Mouse (Mus musculus): Measurements from ENCODE around the gene Dnase1l2.
"Not testable (repeated sequence)": the region's sequence is repeated elsewhere in the genome, so short reads cannot be mapped to it uniquely, and the experiment has no call there.

Gene Dnase1l2

DNA sequence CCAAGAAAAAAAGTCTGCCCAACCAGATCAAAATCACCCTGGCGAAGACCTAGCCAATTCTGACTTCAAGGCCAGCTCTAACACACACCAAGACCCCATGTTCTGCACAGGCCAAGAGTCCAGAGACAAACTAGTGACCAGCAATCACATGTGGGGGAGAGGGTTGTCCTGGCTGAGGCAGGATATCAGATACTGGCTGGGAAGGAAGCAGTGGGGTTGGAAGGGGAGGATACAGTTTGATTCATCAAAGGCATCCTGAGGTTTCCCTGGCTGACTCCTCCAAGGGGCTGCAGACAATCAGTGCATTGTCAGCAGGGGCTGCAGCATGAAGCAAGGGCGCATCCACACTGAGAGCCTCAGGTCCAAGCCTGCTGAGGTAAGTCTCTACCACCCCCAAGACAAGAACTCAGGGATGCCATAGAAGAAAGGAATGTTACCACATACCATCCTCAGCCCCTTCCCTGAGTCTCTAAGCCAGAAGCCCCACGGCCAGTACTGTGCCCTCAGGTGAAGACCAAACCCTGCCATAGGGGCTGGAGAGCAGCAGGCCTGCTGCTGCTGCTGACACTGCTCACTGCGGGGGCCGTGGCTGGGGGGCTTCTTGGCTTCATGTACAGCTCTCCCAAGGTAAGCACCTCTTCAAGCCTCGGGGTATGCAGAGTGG, 30.8 kb upstream of the Dnase1l2 start, which contains the start of gene Bricd5:
TSS of gene Bricd5 (plus strand) at position 273 of the 664 bp plus-strand sequence.
- ATAC-seq (ENCODE audit: insufficient number of reproducible peaks, low FRiP score, low TSS enrichment): no peak

- ATAC-seq (ENCODE audit: insufficient number of reproducible peaks, low FRiP score, low TSS enrichment): no peak
Measured at GRCm38 (mm10) chr17:24472512-24472911, 29.6 kb upstream of the Dnase1l2 start.

DNA sequence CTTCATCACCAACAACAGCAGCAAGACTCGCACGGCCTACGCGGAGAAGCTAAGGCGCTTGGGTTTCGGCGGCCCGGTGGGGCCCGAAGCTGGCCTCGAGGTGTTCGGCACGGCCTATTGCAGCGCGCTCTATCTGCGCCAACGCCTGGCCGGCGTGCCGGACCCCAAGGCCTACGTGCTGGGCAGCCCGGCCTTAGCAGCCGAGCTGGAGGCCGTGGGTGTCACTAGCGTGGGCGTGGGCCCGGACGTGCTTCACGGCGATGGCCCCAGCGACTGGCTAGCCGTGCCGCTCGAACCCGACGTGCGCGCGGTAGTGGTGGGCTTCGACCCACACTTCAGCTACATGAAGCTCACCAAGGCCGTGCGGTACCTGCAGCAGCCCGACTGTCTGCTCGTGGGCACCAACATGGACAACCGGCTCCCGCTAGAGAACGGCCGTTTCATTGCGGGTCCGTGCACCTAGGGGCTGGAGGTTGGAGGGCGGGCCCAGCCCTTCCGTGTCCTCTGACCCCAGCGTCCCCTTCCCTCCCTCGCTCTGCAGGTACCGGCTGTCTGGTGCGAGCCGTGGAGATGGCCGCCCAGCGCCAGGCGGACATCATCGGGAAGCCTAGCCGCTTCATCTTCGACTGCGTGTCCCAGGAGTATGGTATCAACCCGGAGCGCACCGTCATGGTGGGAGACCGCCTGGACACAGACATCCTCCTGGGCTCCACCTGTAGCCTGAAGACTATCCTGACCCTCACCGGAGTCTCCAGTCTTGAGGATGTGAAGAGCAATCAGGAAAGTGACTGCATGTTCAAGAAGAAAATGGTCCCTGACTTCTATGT, 28.0 kb upstream of the Dnase1l2 start:
- peak; percentile 9; the same call in 1 of the 2 replicates for ATAC-seq (ENCODE audit: insufficient number of reproducible peaks, low FRiP score, low TSS enrichment)

GRCm38 (mm10) chr17:24469910-24470602, 27.2 kb upstream of the Dnase1l2 start, which contains the start of the genes E4f1 and Pgp:
Gene E4f1 (minus strand): TSS chr17:24470313.
Gene Pgp (plus strand): TSS chr17:24470392.
- ATAC-seq (ENCODE audit: insufficient number of reproducible peaks, low FRiP score, low TSS enrichment): peak; percentile 95

- ATAC-seq (ENCODE audit: insufficient number of reproducible peaks, low FRiP score, low TSS enrichment): no peak
Measured at GRCm38 (mm10) chr17:24469336-24469909, 26.5 kb upstream of the Dnase1l2 start.

DNA sequence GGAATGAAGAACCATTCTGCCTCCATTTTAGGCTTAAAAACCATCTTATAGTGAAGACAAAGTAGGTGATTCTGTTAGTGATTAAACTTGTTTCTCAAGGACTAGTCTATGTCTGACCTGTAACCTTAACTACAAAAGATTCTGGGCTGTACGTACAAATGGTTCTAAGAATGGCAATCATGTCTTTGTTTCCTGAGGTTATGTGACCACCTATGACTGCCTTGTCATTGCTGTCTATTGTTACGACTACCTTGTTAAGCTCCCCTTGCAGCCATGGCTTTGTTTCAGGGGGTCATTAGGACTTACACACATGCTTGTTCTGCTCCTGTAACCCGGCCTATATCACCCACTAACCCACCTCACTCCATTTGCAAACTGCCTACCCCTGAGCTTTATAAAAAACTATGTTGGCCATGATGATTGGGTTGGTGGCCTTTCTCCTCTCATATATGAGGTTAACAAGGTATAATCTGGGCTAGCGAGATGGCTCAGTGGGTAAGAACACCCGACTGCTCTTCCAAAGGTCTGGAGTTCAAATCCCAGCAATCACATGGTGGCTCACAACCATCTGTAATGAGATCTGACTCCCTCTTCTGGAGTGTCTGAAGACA, 25.8 kb upstream of the Dnase1l2 start:
- ATAC-seq (ENCODE audit: insufficient number of reproducible peaks, low FRiP score, low TSS enrichment): no peak

GRCm38 (mm10) chr17:24463374-24464133, 20.6 kb upstream of the Dnase1l2 start:
- ATAC-seq (ENCODE audit: insufficient number of reproducible peaks, low FRiP score, low TSS enrichment): no peak

GRCm38 (mm10) chr17:24462932-24463331, 20.0 kb upstream of the Dnase1l2 start:
- ATAC-seq (ENCODE audit: insufficient number of reproducible peaks, low FRiP score, low TSS enrichment): no peak

- ATAC-seq (ENCODE audit: insufficient number of reproducible peaks, low FRiP score, low TSS enrichment): no peak
Measured at GRCm38 (mm10) chr17:24461580-24461979, 18.7 kb upstream of the Dnase1l2 start.

GRCm38 (mm10) chr17:24455523-24456206, 12.8 kb upstream of the Dnase1l2 start:
- ATAC-seq (ENCODE audit: insufficient number of reproducible peaks, low FRiP score, low TSS enrichment): not testable (repeated sequence)

GRCm38 (mm10) chr17:24454756-24455522, 12.0 kb upstream of the Dnase1l2 start:
- ATAC-seq (ENCODE audit: insufficient number of reproducible peaks, low FRiP score, low TSS enrichment): peak; percentile 93

DNA sequence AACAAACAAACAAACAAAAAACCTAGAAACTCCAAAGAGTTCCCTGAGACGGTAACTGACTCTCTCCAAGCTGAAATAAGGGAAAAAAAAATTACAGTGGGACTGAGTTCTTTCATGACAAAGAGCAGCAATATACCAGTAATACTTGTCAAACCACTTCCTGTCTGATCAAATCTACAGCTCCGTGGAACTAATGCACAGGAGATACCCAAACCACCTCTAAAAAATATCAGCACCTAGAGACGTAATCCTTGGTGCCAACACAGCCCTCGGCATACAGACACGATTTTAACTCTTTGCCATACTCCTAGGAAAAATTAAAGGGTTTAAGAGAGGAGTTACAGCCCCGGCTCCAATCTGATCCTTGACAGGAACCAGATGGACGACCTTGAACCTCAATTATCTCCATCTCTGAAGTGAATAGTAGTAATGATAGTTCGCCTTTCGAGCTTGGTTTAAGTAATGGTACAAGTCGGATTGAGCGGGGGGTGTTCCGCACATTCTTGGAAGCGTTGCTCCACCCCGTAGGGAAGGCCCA, 11.4 kb upstream of the Dnase1l2 start:
- no peak for ATAC-seq (ENCODE audit: insufficient number of reproducible peaks, low FRiP score, low TSS enrichment)

GRCm38 (mm10) chr17:24453372-24453771, 10.5 kb upstream of the Dnase1l2 start:
- no peak for ATAC-seq (ENCODE audit: insufficient number of reproducible peaks, low FRiP score, low TSS enrichment)

DNA sequence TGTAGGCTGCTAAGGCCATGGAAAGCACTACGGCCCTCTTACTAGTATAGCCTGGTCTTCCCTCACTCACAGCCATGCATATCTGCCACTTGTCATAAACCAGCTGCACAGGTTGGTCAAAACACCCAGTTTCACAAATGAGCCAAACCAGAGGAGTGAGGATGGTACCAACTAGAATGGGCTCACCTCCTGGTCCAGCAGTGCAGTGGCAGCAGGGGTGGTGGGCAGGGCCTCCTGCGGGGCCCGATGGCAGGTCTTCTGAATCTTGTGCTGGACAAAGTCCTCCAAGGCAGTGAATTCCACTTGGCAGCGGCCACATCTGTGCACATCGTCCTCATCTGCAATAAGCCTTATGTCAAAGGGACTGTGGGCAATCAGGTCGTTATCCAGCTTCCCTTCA, 8.3 kb upstream of the Dnase1l2 start:
- no peak for ATAC-seq (ENCODE audit: insufficient number of reproducible peaks, low FRiP score, low TSS enrichment)

DNA sequence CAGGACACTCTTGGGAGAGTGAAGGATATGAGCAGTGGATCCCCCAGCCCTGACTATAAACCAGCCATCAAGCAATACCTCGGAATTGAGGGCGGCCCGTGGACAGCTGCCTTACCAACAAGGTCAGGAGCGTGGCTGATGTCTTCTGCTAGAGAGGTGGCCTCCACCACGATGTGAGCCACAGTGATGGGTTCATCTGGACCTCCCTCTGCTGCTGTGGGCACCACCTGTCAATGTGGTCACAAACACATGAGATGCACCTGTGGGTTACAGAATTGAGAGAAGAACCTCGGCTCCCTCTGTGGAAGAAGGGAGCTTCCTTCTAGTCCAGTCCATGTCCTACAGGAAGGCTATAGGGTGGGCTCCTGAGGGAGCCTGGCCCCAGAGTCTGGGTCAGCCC, 6.6 kb upstream of the Dnase1l2 start:
- no peak for ATAC-seq (ENCODE audit: insufficient number of reproducible peaks, low FRiP score, low TSS enrichment)

DNA sequence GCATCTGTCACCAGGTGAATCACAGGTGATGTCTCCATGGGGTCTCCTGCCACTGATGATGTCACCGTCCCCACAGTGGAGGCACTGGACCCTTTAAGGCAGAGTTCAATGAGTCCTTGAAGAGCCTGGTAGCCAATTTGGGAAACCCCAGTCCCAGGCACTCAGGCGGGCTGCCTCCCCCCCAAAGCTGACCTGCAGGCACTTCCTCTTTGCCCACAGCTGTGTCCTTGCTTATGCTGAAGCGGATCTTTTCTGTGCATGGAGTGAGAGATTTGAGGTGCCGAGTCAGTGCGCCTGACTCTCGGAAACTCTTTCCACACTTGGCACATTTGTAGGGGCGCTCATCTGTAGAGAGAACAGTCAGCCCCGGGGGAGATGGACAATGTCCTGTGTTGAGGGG, 3.7 kb upstream of the Dnase1l2 start:
- no peak for ATAC-seq (ENCODE audit: insufficient number of reproducible peaks, low FRiP score, low TSS enrichment)

DNA sequence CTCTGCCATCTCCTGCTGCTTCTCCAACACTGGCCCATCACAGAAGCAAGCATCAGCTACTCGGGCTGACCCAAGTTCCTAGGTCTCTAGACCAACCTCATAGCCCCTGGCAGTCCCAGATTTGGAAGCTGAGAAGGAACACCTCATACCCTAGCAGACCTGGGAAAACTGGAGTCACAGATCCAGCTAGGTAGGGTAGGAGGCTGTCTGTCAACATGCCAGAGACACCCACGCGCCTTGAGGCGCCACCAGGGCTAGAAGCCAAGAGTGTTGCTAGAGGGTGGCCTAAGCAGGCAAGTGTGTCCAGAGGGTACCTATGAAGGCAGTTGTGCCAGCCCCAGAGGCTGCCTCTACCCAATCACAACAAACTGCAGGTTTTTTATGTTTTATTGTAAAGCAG, 504 bp upstream of the Dnase1l2 start:
- ATAC-seq (ENCODE audit: insufficient number of reproducible peaks, low FRiP score, low TSS enrichment): no peak

GRCm38 (mm10) chr17:24442107-24442506, 798 bp downstream of the Dnase1l2 start:
- no peak for ATAC-seq (ENCODE audit: insufficient number of reproducible peaks, low FRiP score, low TSS enrichment)

All from cerebellum, adult (tissue).